Mouse (Mus musculus) embryo, embryonic 11 days (tissue): ENCODE results near the gene Mcam.

ENCODE experiments used
- DNase-seq: peaks from one replicate; pipeline ENCODE4 v3.0.0-alpha.2; 2015

The Mcam gene

DNA sequence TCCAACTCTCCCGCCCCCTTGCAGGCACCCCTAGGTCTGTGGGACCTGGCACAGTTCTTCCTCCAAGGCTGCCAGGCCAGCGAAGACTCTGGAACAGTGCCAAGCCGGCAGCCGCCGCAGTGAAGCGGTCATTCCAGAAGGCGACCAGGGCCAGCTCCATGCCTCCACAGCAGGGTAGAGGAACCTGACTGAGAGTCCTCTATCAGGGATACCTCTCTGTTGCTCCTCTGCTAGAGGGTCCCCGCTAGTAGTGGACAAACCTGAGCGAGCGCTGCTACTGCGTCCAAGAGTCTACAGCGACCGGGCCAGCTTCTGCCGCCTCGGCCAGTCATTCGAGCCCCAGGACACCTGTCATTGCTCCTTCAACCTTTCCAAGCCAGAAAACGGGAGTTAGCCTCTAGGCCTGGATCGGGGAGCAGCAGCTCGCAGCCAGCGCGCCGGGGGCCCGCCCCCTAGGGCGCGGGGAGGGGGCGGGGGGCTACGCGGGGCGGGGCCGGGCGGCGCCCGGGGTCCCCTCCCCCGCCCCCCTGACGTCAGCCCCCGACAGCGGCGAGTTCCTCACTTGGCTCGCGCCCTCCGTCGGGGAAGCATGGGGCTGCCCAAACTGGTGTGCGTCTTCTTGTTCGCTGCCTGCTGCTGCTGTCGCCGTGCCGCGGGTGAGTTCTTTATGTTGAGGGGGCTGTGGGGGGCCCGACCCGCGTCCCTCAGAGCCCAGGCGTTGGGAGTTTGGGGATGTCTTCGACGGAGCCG, at the start of gene Mcam:
Gene Mcam, plus strand, starts transcription at position 369 of the 750 bp plus-strand sequence.
- DNase-seq: peak; percentile 79

DNA sequence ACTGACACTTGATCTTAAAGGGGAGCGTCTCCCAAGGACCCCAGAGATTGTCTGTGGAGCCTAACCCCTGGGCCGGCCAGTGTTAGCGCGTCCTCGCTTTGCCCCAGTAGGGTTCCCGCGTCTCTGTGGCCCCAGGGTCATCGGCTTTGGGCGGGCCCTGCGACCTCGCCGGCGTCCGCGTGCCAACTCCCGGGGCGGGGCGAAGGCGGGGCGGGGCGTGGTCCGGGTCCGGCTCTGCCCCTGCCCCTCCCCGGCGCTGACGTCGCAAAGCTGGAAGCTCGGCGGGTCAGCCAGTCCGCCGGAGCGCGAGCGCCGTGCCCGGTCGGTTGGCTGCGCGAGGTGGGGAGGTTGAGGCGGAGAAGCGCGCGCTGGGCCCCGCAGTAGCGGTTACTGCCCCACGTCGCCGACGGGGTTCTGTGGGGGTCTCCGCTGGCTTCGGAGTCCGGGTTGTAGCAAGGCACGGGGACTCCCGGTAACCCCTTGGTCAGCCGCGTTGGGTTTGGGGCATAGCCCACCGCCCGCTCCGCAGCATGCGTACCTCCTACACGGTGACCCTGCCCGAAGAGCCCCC, 49.5 kb upstream of the Mcam start:
- DNase-seq: peak; percentile 94

DNA sequence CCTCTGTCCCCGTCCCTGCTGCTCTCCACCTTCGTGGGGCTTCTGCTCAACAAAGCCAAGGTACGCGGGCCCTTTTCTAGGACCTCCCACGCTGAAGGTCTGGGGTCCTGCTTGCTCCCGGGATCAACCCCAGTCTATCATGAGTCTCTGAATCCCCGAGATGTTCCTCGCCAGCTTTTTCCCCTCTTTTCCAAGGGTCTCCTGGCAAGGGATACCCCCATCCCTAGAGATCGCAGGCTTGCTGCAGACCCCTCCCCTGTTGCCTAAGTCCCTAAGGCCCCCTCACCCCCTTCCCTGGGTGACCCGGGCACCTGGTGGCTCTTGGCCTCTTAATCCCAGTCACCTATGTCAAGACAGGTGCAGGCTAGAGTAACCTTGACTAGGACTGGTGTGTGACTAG, 49.0 kb upstream of the Mcam start:
- DNase-seq: no peak

DNA sequence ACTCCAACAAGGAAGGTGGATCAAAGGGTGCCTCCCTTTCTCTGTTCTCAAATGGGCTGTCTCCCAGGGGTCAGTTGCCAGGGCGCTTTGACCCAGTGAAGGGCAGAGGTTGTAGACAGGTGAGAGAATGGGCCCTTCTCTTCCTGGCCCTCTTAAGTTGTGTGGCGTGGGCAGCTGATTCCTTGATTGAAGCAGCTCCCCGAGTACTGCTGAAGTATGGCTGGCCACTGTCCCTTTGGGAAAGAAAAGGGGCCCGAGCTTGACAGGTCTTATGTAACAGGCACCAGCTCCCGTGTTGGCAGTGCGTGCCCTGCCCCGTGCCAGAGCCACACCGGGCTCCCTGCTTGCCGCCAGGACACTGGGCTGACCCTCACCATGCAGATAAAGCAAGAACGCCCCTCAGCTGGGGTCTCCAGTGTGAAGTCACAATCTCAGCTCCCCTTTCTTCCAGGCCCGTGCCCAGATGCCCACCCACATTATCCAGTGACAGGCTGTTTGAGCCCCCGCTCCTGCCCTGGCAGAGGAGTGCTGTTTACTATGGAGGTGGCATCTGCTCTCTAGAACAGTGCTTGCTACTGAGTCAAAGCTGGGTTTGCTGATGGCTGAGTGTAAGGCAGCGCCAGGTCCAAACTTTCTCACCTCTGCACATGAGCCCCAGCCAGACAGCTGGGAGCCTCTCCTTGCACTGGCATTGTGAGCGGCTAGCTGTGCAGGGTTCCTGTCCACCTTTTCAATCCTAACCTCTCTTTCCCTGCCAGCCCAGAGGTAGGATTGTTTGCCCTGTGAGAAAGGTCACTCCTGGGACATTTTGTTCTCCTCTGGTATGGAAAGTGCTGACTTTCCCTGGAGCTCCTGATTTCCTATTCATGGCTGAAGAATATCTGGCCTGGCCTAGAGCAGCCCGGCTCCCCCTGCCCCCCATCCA, 48.3 kb upstream of the Mcam start:
- DNase-seq: no peak

DNA sequence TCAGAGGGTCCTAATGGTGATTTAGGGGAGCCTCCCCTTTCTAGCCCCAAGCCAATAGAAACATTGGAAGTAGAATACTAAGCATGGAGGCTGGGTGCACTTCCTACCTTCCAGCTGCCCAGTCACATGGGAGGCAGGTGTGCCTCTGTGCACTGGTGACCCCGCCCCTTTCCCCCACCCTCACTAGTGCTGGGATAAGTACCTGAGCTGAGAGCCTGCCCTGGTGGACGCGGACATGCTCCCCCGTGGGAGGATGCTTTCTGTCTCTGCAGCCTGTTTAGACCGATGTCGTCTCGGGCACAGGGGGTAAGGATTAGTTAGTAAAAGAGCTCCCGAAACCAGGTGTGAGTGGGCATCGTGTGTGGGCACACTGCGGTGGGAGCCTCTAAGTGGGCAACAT, 47.3 kb upstream of the Mcam start:
- no peak for DNase-seq

DNA sequence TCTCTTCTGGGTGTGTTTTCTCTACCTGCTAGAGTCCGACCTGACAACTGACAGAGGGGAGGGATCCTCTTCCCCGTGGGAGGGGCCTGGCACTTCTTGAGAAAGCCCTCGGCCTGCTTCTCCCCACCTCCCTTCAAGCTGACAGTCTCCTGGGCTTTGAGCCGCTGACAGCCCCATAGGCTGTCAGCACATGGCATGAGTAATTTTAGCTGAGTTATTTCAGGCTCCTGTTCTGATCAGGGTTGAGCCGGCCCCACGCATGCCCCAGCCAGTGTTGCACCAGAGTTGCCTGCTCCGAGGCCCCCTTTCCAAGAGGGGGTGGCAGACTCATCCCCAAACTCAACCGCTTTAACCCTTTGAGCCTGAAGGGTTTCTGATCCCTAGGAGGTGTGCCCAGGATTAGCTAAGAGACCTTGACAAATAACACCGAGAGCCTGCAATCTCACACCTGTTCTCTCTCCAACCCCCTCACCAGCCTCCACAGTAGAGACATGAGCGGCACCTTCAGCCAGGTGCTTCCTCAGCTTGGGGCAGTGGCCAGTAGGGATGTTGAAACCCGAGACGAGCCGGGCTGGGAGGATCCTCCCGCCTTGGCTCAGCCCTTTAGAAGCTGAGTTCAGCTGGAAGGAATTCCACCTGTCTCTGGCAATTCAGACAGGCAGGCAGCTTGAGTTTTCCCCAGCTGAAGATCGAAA, 46.4 kb upstream of the Mcam start:
- DNase-seq: peak; percentile 55

DNA sequence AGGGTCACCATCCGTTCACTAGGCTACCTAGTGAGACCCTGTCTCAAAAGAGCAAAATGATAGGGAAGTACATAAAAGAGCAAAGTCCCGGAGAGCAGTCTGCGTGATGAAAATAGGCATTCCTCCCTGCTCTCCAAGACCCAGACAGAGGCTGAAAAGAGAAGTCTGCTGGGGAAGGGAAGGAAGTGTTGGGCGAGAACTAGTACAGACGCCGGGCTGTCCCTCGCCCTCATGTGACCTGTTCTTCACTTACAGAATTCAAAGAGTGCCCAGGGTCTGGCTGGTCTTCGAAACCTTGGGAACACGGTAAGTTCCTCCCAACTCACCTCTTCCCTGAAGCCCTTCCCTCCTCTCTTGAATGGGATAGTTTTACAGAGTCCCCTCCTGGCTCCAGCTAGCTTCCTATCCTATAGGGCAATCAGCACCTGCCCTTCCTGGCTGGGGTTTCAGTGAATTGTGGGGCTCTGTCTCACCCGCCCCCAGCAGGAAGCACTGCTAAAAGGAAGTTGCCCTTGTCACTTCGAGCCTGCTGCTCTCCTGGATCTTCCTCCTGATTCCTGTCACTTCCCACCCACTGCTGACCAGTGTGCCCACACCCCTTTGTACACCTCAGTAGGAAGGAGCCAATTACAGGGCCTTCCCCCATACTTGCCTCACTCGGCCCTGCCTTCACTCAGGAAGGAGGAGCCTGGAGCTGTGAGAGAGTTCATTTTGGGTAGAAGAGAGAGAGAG, 45.2 kb upstream of the Mcam start:
- DNase-seq: no peak

DNA sequence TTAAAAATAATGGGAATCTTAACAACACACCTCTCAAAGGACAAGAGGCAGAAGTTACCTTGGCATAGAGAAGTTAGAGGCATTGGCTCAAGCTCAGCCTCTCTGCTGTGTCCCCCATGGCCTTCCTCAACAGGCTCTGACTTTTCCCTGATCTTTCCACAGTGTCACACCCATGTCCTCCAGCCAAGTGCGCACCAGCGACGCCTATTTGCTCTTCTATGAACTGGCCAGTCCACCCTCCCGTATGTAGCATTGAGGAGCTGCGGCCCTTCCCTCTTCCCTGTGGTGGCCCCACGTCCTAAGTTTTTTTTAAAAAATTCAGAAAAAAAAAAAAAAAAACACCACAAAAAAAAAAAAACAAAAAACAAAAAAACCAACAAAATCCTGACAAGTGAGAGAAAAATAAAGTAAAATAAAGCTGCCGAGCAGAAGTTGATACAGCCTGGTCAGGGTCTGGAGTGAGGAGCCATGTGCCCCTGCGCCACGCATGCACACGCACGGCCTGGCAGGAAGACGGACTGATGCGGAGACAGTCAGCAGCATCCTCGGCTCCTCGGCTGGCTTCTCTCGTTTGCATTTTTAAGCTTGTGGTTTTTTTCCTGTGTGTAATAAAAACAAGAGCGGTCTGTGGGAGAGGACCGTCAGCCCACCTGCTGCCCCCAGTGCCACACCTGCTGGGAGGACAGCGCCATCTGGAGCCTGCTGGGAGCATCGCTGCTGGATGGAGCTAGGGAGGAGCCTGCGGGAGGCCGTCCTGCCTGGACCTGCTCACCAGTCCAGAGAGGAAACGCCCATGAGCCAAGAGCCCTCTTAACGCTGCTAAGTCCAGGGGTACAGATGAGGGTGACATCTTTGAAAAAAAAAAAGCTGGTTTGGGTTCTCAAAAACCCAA, 40.4 kb upstream of the Mcam start:
- peak; percentile 84 for DNase-seq

DNA sequence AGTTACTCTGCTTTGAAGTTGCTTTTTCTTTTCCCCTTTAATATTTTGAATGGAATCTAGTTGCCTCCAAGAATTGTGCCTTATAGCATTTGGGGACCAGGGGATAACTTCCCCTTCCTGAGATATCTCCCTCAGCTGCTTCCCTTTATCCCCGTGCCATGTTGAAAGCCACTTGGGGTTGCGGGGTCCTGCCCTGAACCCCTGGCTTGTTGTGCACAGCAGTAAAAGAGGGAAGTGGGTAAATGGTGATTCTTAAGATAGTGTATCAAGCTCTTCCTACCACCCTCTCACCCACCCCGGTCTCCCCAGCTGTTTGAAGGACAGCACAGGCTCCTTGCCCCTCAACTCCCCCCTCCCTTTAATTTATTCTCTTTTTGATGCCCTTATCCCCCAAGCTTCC, 39.5 kb upstream of the Mcam start:
- DNase-seq: no peak

DNA sequence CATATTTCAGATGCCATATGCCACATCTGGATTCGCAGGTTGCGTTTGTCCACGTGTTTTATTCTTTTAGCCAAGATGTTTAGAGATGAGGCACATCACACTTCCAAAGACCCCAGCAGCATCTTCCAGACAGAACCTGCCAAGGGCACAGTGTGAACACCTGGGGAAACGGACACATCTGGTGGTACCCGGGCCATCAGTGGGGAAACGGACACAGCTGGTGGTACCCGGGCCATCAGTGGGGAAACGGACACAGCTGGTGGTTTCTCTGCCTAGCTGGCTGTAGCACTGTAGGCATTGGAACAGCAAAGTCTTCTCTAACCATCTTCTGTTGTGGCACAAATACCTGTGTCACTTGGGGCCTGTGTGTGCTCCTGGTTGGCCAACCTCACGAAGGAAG, 38.5 kb upstream of the Mcam start:
- DNase-seq: no peak

DNA sequence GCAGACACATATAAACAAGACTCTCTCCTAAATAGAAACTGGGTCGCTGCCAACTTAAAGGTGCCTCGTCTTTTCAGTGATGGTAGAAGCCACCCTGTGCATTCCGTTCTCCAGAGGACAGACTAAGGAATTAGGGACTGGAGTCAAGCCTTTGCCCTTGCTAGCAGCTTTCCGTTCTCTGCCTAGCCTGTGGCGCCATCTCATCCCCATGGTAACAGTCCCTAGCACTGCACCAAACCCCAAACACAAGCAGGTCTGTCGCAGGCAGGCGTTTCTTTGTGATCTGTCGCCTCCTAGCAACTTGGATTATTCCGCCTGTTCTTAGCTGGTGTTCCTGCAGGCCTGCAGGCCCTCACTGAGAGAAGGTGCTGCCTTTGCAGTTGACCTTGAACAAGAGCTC, 37.7 kb upstream of the Mcam start:
- DNase-seq: no peak

DNA sequence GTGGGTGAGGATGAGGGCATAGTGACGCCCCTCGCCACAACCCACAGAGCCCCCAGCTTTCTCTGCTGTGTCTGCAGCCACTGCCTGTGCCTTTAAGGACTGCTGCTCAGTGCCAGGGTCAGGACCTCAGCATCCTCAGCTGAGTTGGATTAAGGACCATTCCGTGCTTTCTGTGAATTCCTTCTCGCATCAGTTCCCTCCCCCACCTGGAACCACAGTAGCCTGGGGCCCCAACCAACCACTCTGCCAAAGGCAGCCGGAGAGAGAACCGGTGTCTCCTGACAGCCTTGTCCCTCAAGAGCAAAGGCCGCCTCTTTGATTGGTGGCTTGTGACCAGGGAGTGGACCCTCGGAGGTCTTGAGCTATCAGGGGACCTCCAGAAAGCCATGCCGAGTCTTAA, 32.8 kb upstream of the Mcam start, which contains the start of gene Mfrp:
Gene Mfrp, plus strand, starts transcription at position 240 of the 400 bp plus-strand sequence.
- peak; percentile 29 for DNase-seq

DNA sequence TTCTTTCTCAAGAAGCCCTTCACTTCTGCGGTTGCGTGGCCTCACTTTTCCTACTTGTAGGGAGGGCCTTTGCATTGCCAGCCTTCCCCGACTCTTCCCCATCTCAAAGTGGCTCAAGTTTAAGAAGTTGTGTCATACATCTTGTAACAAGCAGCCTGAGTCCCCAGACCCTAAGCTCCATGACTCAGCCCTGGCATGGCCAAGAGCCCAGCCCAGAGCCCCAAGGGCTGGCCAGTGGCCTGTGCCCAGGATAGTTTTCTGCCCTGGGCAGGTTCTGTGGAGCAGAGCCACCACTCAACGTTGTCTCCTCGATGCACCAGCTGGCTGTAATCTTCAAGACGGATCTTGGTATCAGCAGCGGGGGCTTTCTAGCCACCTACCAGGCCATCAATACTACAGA, 29.4 kb upstream of the Mcam start:
- no peak for DNase-seq

DNA sequence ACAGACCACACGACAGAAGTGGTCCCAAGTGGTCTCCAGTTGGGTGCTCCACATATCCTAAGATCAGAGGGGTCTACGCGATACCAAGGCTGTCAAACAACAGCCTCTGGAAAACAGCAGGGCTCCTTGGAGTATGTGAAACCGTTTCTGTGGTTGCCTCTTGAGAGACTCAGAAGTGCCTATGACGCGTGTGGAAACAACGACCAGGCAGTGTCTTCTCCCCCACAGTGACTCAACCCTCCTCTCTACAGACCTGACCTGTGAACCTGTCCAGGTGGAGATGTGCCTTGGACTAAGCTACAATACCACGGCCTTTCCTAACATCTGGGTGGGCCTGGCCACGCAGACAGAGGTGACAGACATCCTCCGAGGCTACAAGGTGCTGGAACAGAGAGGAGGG, 28.5 kb upstream of the Mcam start:
- DNase-seq: no peak

DNA sequence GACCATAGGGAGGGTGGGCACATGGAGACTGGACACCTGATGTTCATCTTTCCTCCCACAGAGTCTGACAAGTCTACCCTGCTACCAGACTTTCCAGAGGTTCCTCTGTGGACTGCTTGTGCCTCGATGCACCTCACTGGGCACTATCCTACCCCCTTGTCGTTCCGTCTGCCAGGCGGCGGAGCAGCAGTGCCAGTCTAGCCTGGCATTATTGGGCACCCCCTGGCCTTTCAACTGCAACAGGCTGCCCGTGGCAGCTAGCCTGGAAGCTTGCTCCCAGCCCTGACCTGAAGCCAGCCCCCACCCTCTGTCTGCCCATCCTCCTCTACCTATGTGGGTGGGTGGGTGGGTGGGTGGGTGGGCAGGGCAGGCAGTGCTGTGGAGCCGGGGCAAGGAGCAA, 28.1 kb upstream of the Mcam start:
- no peak for DNase-seq

DNA sequence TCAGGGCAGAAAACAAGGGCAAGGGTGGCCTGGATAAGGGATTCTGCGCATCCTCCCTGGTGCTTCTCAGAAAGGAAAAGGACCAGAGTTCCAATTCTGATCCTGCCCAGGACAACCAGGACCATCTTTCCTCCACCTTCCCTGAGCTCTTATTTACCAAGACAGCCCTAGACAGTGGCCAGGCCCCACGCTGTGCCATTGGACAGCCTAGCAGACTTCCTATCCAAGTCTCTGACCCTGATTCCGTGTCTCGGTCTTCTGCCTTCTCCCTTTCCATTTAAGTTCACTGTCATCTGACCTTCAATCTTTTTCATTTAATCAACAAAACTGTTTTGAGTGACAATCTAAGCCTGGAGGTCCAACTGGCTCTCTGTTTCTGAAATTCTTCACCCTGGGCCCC, 27.7 kb upstream of the Mcam start:
- no peak for DNase-seq

DNA sequence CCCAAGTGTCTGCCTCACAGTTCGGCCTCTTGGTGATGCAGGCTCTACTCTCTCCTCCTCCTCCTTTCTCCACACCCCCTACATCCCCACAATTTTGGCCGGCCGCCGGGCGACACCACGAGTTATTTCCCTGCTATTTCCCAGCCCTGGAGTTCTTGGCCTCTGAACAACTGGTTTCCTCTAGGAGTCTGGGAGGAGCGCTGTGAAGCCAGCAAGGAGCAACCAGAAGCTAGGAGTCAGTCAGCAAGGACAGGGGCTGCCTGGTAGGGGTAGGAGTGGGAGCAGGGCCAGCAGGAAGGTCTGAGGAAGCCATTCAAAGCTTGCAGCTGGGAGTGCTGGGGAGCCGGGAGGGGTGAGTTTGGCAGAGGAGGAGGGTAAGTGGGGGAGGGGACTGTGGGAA, 27.2 kb upstream of the Mcam start, which contains the start of gene C1qtnf5:
Gene C1qtnf5, plus strand, starts transcription at position 136 of the 400 bp plus-strand sequence.
- no peak for DNase-seq

DNA sequence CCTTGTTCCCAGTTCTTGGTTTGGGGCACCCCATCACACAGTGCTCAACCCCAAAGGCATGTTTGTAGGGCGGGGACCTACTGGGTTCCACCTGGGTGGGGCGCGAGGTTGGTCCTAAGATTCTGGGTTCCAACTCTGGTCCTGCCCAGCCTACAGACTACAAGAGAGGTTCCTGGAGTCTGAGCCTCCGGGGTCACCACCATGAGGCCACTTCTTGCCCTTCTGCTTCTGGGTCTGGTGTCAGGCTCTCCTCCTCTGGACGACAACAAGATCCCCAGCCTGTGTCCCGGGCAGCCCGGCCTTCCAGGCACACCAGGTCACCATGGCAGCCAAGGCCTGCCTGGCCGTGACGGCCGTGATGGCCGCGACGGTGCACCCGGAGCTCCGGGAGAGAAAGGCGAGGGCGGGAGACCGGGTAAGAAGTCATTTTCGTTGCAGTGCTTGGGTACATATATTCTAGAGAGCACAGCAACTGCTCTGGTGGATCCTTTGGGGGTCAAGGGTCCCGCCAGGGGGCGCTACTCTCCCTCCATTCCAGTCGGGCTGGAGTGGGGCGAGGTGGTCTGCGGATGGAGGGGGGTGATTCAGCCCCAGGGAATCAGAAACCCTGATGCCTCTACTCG, 26.6 kb upstream of the Mcam start:
- peak; percentile 67 for DNase-seq

DNA sequence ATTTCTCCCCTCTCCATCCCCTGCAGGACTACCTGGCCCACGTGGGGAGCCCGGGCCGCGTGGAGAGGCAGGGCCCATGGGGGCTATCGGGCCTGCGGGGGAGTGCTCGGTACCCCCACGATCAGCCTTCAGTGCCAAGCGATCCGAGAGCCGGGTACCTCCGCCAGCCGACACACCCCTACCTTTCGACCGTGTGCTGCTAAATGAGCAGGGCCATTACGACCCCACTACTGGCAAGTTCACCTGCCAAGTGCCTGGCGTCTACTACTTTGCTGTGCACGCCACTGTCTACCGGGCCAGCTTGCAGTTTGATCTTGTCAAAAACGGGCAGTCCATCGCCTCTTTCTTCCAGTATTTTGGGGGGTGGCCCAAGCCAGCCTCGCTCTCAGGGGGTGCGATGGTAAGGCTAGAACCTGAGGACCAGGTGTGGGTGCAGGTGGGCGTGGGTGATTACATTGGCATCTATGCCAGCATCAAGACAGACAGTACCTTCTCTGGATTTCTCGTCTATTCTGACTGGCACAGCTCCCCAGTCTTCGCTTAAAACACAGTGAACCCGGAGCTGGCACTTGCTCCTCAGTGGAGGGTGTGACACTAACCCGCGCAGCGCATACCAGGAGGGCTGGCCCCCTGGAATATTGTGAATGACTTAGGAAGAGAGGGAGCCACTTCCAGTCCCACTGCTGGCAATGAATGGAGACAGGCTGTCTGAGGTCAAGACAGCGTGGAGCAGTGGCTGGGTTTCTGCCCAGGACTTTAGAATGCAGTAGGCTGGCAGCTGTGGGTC, 25.8 kb upstream of the Mcam start:
- no peak for DNase-seq
